Comparison of ENCODE assay signal across 11 mouse cellular contexts in the genomic region with DNA sequence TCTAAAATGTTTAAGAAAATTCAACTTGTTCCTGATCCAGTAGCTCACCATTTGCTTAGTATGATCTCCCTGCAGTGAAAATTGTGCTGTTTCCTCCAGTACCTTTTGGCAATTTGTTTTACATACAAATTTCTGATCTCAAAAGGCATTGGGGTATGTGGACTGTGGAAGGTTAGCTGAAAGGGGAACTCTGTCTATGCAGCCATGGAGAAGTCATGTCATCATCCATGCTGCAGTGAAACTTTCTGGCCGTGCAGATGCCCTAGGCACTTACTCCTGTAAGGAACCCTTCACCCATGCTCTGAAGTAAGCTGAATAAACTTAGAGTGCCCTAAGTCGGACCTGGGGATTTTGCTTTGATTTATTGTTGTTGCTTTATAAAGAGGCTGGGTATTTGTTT. TPM values are rescaled to one million over a fixed set of nuclear protein-coding genes. Genes with fewer than 3 reads are reported as not detected.
DNase-seq lines count a peak whose midpoint lies in the region; ATAC-seq and TF ChIP-seq lines count a peak whose summit lies in the region.
"Had no signal": no experiment of that assay in that cellular context is flagged by ENCODE, and none has a peak within 500 bp of the region (broad histone marks: within the 10 kb centered on the region; RNA-seq: fewer than 3 reads in every experiment).

No protein-coding gene starts in this region.

- H3K4me1 ChIP-seq in heart, embryonic 14.5 days (ENCODE audit: control insufficient read depth in 2 of 2, insufficient read depth in 2 of 2, low read length in 2 of 2) = peaks cover 0 to 13% of the 10 kb centered on the region in 2 experiments; a peak in 3 of 4 replicates
- H3K4me1 ChIP-seq in testis, adult 2 months (ENCODE audit: control insufficient read depth, insufficient read depth, low read length) = peaks cover 4% of the 10 kb centered on the region
- H3K4me1 ChIP-seq in liver, embryonic 14.5 days (replicated peaks; ENCODE audit: control insufficient read depth in 2 of 2, insufficient read depth in 2 of 2, low read length in 1 of 2) = peaks cover 33 to 39% of the 10 kb centered on the region in 2 experiments
- H3K4me1 ChIP-seq in stomach, embryonic 15.5 days = peaks cover 5% of the 10 kb centered on the region; the same call in 1 of the 2 replicates

- peaks cover 14% of the 10 kb centered on the region for H3K36me3 ChIP-seq in heart, embryonic 14.5 days (ENCODE audit: control insufficient read depth, insufficient read depth, low read length)
- no peaks in the 10 kb centered on the region for H3K36me3 ChIP-seq in testis, adult 2 months (ENCODE audit: control insufficient read depth, insufficient read depth, low read length)
- H3K36me3 ChIP-seq in liver, embryonic 14.5 days (replicated peaks; ENCODE audit: control insufficient read depth, insufficient read depth, low read depth) = no peaks in the 10 kb centered on the region; the same call in 1 of the 2 replicates
- H3K36me3 ChIP-seq in stomach, embryonic 15.5 days = no peaks in the 10 kb centered on the region
- H3K36me3 ChIP-seq: limb, embryonic 15.5 days had no signal

- TF ChIP-seq POLR2A in testis, adult 2 months (IDR thresholded peaks at IDR 0.05; ENCODE audit: control insufficient read depth, low read depth, low read length) = no peak

- no peak overlapping the region for H3K9ac ChIP-seq in heart, embryonic 14.5 days (ENCODE audit: low read length)
- H3K9ac ChIP-seq in liver, embryonic 14.5 days (replicated peaks) = peak overlapping the region; percentile 81
- no peak overlapping the region for H3K9ac ChIP-seq in stomach, embryonic 15.5 days
- H3K9ac ChIP-seq: limb, embryonic 15.5 days had no signal

- peak overlapping the region; percentile 77 for H3K4me2 ChIP-seq in heart, embryonic 14.5 days (ENCODE audit: low read length)
- H3K4me2 ChIP-seq in liver, embryonic 14.5 days (ENCODE audit: low read depth) = peak overlapping the region; percentile 63
- peak overlapping the region; percentile 66; the same call in 1 of the 2 replicates for H3K4me2 ChIP-seq in stomach, embryonic 15.5 days

- H3K27ac ChIP-seq in heart, embryonic 14.5 days (replicated peaks in 1 of 2; ENCODE audit: control insufficient read depth in 1 of 2, insufficient read depth in 1 of 2, low read depth in 2 of 2, low read length in 2 of 2) = 0 out of 4 replicates have a peak overlapping the region, but pooled peaks of 1 of the 2 experiments have one; percentile 81
- no peak overlapping the region for H3K27ac ChIP-seq in testis, adult 2 months (ENCODE audit: control insufficient read depth, insufficient read depth, low read depth, low read length)
- H3K27ac ChIP-seq in liver, embryonic 14.5 days = peak overlapping the region; percentile 75
- no peak overlapping the region for H3K27ac ChIP-seq in stomach, embryonic 15.5 days
- H3K27ac ChIP-seq: hindbrain, embryonic 13.5 days had no signal

- no peak for DNase-seq in heart, postnatal 36 days
- DNase-seq in testis, postnatal 14 days (ENCODE audit: low spot score) = no peak
- DNase-seq in liver, embryonic 14.5 days (ENCODE audit: low read depth in 3 of 3, low spot score in 3 of 3) = no peak
- DNase-seq in cerebellum, postnatal 10 days = no peak
- no peak for DNase-seq in embryo, embryonic 10.5 days (ENCODE audit: low spot score)
- DNase-seq: layer of hippocampus, postnatal 36 days had no signal

- H3K9me3 ChIP-seq in heart, embryonic 14.5 days (ENCODE audit: control insufficient read depth, low read length) = no peaks in the 10 kb centered on the region
- H3K9me3 ChIP-seq in liver, embryonic 14.5 days (ENCODE audit: control insufficient read depth, low read length) = no peaks in the 10 kb centered on the region
- no peaks in the 10 kb centered on the region for H3K9me3 ChIP-seq in stomach, embryonic 15.5 days
- H3K9me3 ChIP-seq: hindbrain, embryonic 13.5 days; limb, embryonic 15.5 days had no signal

- no peak for ATAC-seq in heart, embryonic 14.5 days (ENCODE audit: insufficient number of reproducible peaks, insufficient read depth, low FRiP score, low read depth)
- no peak for ATAC-seq in liver, embryonic 14.5 days (ENCODE audit: insufficient read depth)
- ATAC-seq in stomach, embryonic 15.5 days (ENCODE audit: insufficient read depth, low FRiP score, low read depth) = no peak

- no peak for TF ChIP-seq EP300 in liver, embryonic 14.5 days (IDR thresholded peaks at IDR 0.05; ENCODE audit: low read depth)

- TF ChIP-seq CTCF in testis, adult 2 months (IDR thresholded peaks at IDR 0.05; ENCODE audit: control insufficient read depth, insufficient read depth, insufficient replicate concordance, low read depth, low read length) = no peak
- TF ChIP-seq CTCF in liver, embryonic 14.5 days (IDR thresholded peaks at IDR 0.05; ENCODE audit: low read depth) = no peak

- intact Hi-C loops in heart, postnatal 36 days (cut with DNase I) = no loop called here

- H3K27me3 ChIP-seq in heart, embryonic 14.5 days (ENCODE audit: control insufficient read depth, insufficient read depth, low read length) = no peaks in the 10 kb centered on the region
- no peaks in the 10 kb centered on the region for H3K27me3 ChIP-seq in testis, adult 2 months (ENCODE audit: control insufficient read depth, insufficient read depth, low read length)
- no peaks in the 10 kb centered on the region for H3K27me3 ChIP-seq in liver, embryonic 14.5 days (ENCODE audit: control insufficient read depth, insufficient read depth, low read length)
- H3K27me3 ChIP-seq in stomach, embryonic 15.5 days (replicated peaks) = no peaks in the 10 kb centered on the region
- H3K27me3 ChIP-seq: hindbrain, embryonic 13.5 days; limb, embryonic 15.5 days had no signal

- 74% methylated on average over 2 of the region's 2 CpGs for WGBS in heart, embryonic 14.5 days
- 40% methylated on average over 2 of the region's 2 CpGs for WGBS in liver, embryonic 14.5 days (ENCODE audit: insufficient replicate concordance)
- 47% methylated on average over 2 of the region's 2 CpGs for WGBS in stomach, embryonic 15.5 days

- H3K4me3 ChIP-seq in heart, embryonic 14.5 days (ENCODE audit: control insufficient read depth in 1 of 2, insufficient read depth in 1 of 2, low read depth in 1 of 2, low read length in 2 of 2) = no peak overlapping the region
- peak overlapping the region; percentile 70 for H3K4me3 ChIP-seq in testis, adult 2 months (ENCODE audit: control insufficient read depth, low read depth, low read length)
- H3K4me3 ChIP-seq in liver, embryonic 14.5 days (ENCODE audit: insufficient read depth in 1 of 2, low read depth in 2 of 2, low read length in 2 of 2) = peak overlapping the region; percentile 24 to 68; a peak in 3 of 4 replicates
- no peak overlapping the region for H3K4me3 ChIP-seq in stomach, embryonic 15.5 days (replicated peaks)

RNA-seq across cellular contexts. Expression of gene Ngly1, which starts 4.7 kb away (rescaled TPM):
- 26.6 and 27.0 TPM in 2 replicates for polyA plus RNA-seq in heart, embryonic 14.5 days (2014; fragmentation: Nextera tagmentation; extraction: Ambion mirVana)
- total RNA-seq in heart, postnatal 36 days (2021) = 10 to 100 TPM; 36.7 to 37.1 TPM
- polyA plus RNA-seq in testis, adult 2 months (2012; rRNA removed) = 86.3 and 110 TPM in 2 replicates
- 4.2 and 6.9 TPM in 2 replicates for polyA plus RNA-seq in liver, embryonic 14.5 days (2012; rRNA removed)
- polyA plus RNA-seq in liver, embryonic 14.5 days (2014; fragmentation: Nextera tagmentation; extraction: Ambion mirVana) = 21.7 and 23.5 TPM in 2 replicates
- polyA plus RNA-seq in stomach, embryonic 15.5 days (2015; fragmentation: Nextera tagmentation; extraction: Ambion mirVana) = 38.7 and 40.4 TPM in 2 replicates

RNA-seq across cellular contexts. Expression of gene Oxsm, which starts 5.2 kb away (rescaled TPM):
- polyA plus RNA-seq in heart, embryonic 14.5 days (2014; fragmentation: Nextera tagmentation; extraction: Ambion mirVana) = 2.3 TPM in 2 replicates
- 10 to 100 TPM; 22.0 to 22.9 TPM for total RNA-seq in heart, postnatal 36 days (2021)
- 18.8 and 18.9 TPM in 2 replicates for polyA plus RNA-seq in testis, adult 2 months (2012; rRNA removed)
- polyA plus RNA-seq in liver, embryonic 14.5 days (2012; rRNA removed) = 3.3 and 3.4 TPM in 2 replicates
- polyA plus RNA-seq in liver, embryonic 14.5 days (2014; fragmentation: Nextera tagmentation; extraction: Ambion mirVana) = 1.7 and 1.8 TPM in 2 replicates
- polyA plus RNA-seq in stomach, embryonic 15.5 days (2015; fragmentation: Nextera tagmentation; extraction: Ambion mirVana) = 2.4 and 3.0 TPM in 2 replicates

Comparison
In these comparisons a context has a peak if more than half of its experiments do, and no peak if none do; other contexts are left out.
1. H3K4me3 ChIP-seq: peak in testis, adult 2 months (single experiment) and liver, embryonic 14.5 days (2 of 2); none in heart, embryonic 14.5 days (0 of 2) and stomach, embryonic 15.5 days (single experiment).
2. Peak in every context shown above with its lines, with median percentiles within 50 percentile points of each other: H3K4me2 ChIP-seq.